Mouse (Mus musculus): Measurements from ENCODE around the gene Als2cr12. TPM values are rescaled to one million over a fixed set of nuclear protein-coding genes. Genes with fewer than 3 reads are reported as not detected.
"Not testable (repeated sequence)": the region's sequence is repeated elsewhere in the genome, so short reads cannot be mapped to it uniquely, and the experiment has no call there.

The Als2cr12 gene
- not detected in 2 replicates for polyA plus RNA-seq (2014; fragmentation: Nextera tagmentation; extraction: Ambion mirVana)

GRCm38 (mm10) chr1:58695810-58696209 is at the start of gene Als2cr12:
Als2cr12 (minus strand) TSS chr1:58695989.
- WGBS, result 93% methylated on average over 4 of the region's 4 CpGs
- H3K36me3 ChIP-seq (ENCODE audit: control insufficient read depth, insufficient read depth, low read length); H3K9ac ChIP-seq (ENCODE audit: low read length); H3K9me3 ChIP-seq (ENCODE audit: control insufficient read depth, low read length); DNase-seq (ENCODE audit: low spot score); H3K27ac ChIP-seq (replicated peaks; ENCODE audit: low read depth, low read length); H3K4me3 ChIP-seq (ENCODE audit: low read depth, low read length); ATAC-seq (ENCODE audit: insufficient number of reproducible peaks, low FRiP score, low TSS enrichment, low read depth); H3K27me3 ChIP-seq (ENCODE audit: control insufficient read depth, insufficient read depth, low read length); H3K4me1 ChIP-seq (ENCODE audit: control insufficient read depth, insufficient read depth, low read length); H3K4me2 ChIP-seq (ENCODE audit: low read depth, severe bottlenecking): not testable (repeated sequence)

GRCm38 (mm10) chr1:58744645-58745044 is 48.9 kb upstream of the Als2cr12 start:
- Histone ChIP-seq H3K36me3 (ENCODE audit: control insufficient read depth, insufficient read depth, low read length) (peaks cover 13% of the 10 kb centered on the region; the same call in 1 of the 2 replicates), H3K4me1 (ENCODE audit: control insufficient read depth, insufficient read depth, low read length) (no peaks in the 10 kb centered on the region), H3K27me3 (ENCODE audit: control insufficient read depth, insufficient read depth, low read length) (no peaks in the 10 kb centered on the region), H3K4me3 (ENCODE audit: low read depth, low read length) (no peak overlapping the region), H3K27ac (replicated peaks; ENCODE audit: low read depth, low read length) (no peak overlapping the region), H3K9ac (ENCODE audit: low read length) (no peak overlapping the region), H3K9me3 (ENCODE audit: control insufficient read depth, low read length) (no peaks in the 10 kb centered on the region), H3K4me2 (ENCODE audit: low read depth, severe bottlenecking) (no peak overlapping the region)
- no peak for ATAC-seq (ENCODE audit: insufficient number of reproducible peaks, low FRiP score, low TSS enrichment, low read depth)
- no peak for DNase-seq (ENCODE audit: low spot score)
- WGBS, result 88% methylated on average over 7 of the region's 7 CpGs

DNA sequence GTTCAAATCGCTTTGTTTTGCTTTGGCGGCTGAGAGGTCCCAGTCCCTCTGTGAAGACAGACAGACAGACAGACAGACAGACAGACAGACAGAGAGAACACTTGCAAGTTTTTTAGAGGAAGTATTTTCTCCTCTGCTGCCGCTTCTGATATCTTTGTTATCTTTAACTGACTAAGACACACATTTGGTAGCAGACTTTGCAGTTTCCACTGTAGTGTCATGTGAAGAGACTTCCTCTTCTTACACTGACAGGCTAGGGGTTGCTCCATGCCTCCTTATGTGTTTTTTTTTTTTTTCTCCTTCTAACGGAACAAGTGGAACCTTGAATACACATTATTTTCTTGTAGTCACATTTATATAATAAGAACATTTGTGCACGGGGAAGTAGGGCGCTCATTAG is 47.5 kb upstream of the Als2cr12 start:
- Histone ChIP-seq H3K27me3 (ENCODE audit: control insufficient read depth, insufficient read depth, low read length) (no peaks in the 10 kb centered on the region), H3K4me1 (ENCODE audit: control insufficient read depth, insufficient read depth, low read length) (no peaks in the 10 kb centered on the region), H3K9me3 (ENCODE audit: control insufficient read depth, low read length) (no peaks in the 10 kb centered on the region), H3K4me2 (ENCODE audit: low read depth, severe bottlenecking) (no peak overlapping the region), H3K27ac (replicated peaks; ENCODE audit: low read depth, low read length) (no peak overlapping the region), H3K9ac (ENCODE audit: low read length) (no peak overlapping the region), H3K4me3 (ENCODE audit: low read depth, low read length) (no peak overlapping the region), H3K36me3 (ENCODE audit: control insufficient read depth, insufficient read depth, low read length) (peaks cover 11% of the 10 kb centered on the region; the same call in 1 of the 2 replicates)
- DNase-seq (ENCODE audit: low spot score), result no peak
- ATAC-seq (ENCODE audit: insufficient number of reproducible peaks, low FRiP score, low TSS enrichment, low read depth), result no peak
- 94% methylated on average over 6 of the region's 6 CpGs for WGBS

DNA sequence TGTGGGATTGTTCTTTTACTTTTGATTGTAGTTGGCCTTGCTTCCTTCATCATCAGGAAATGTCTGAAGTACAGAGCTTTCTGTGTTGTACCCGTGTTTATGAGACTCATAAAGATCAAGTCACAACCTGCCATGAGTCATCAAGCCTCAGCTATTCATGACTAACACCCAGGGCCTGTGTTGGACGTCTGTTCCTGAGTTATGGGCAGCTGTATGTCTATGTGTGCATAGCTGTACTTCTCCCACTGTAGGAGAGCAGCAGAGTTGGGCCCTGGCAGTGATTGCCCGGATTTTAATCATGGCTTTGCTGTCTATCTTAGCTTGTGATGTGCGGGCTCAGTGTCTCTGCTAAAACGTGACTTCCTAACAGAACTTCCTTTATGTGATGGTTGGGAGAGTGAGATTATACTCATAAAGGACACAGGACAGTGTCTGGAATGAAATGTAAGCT is 46.8 kb upstream of the Als2cr12 start:
- WGBS, result 70% methylated on average over 5 of the region's 5 CpGs
- H3K27ac ChIP-seq (replicated peaks; ENCODE audit: low read depth, low read length), result no peak overlapping the region
- no peak overlapping the region for H3K4me3 ChIP-seq (ENCODE audit: low read depth, low read length)
- no peak overlapping the region for H3K4me2 ChIP-seq (ENCODE audit: low read depth, severe bottlenecking)
- no peak overlapping the region for H3K9ac ChIP-seq (ENCODE audit: low read length)
- H3K27me3 ChIP-seq (ENCODE audit: control insufficient read depth, insufficient read depth, low read length), result no peaks in the 10 kb centered on the region
- DNase-seq (ENCODE audit: low spot score), result no peak
- ATAC-seq (ENCODE audit: insufficient number of reproducible peaks, low FRiP score, low TSS enrichment, low read depth), result no peak
- peaks cover 11% of the 10 kb centered on the region; the same call in 1 of the 2 replicates for H3K36me3 ChIP-seq (ENCODE audit: control insufficient read depth, insufficient read depth, low read length)
- no peaks in the 10 kb centered on the region for H3K9me3 ChIP-seq (ENCODE audit: control insufficient read depth, low read length)
- no peaks in the 10 kb centered on the region for H3K4me1 ChIP-seq (ENCODE audit: control insufficient read depth, insufficient read depth, low read length)

DNA sequence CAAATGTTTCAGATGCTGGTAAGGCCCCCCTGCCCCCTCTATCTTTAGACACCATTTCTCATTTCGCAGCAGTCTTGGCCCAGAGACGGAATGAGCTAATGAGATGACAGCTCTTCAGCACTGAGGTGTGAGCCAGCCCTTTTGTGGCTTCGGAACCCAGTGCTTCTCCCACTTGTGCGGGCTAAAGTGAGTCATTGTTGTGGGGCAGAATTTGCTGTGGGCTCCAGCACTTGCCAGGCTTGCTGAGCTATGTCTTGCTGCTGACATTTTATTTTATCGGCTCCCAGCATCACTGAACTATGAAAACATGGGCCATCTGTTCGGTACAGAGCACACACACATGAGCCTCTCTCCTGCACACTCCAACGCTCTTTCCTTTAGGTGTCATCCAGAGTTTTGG is 43.7 kb upstream of the Als2cr12 start:
- no peak for ATAC-seq (ENCODE audit: insufficient number of reproducible peaks, low FRiP score, low TSS enrichment, low read depth)
- WGBS, result 97% methylated on average over 7 of the region's 7 CpGs
- Histone ChIP-seq H3K9ac (ENCODE audit: low read length) (no peak overlapping the region), H3K27me3 (ENCODE audit: control insufficient read depth, insufficient read depth, low read length) (no peaks in the 10 kb centered on the region), H3K27ac (replicated peaks; ENCODE audit: low read depth, low read length) (no peak overlapping the region), H3K4me1 (ENCODE audit: control insufficient read depth, insufficient read depth, low read length) (no peaks in the 10 kb centered on the region), H3K36me3 (ENCODE audit: control insufficient read depth, insufficient read depth, low read length) (peaks cover 12% of the 10 kb centered on the region; the same call in 1 of the 2 replicates), H3K4me2 (ENCODE audit: low read depth, severe bottlenecking) (no peak overlapping the region), H3K9me3 (ENCODE audit: control insufficient read depth, low read length) (no peaks in the 10 kb centered on the region), H3K4me3 (ENCODE audit: low read depth, low read length) (no peak overlapping the region)
- no peak for DNase-seq (ENCODE audit: low spot score)

DNA sequence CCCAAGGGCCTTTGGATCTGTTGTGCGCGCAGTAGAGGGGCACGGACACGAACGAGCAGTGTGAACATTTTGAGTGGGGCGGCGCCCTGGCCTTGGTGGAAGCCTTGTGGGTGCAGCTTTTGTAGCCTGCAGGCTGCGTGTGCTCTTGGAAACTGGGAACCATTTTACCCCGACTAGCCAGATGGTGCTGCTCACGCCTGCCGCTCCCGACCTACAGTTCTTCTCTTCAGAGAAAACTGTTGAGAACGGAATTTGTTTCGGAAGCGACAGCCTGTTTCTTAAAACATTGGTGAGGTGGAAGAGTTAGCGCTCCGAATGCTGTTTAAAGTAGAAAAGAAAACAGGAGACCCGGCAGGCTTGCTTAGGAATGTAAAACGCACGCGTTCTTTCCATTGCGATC is 41.2 kb upstream of the Als2cr12 start:
- Histone ChIP-seq H3K9me3 (ENCODE audit: control insufficient read depth, low read length) (no peaks in the 10 kb centered on the region), H3K27ac (replicated peaks; ENCODE audit: low read depth, low read length) (no peak overlapping the region), H3K4me2 (ENCODE audit: low read depth, severe bottlenecking) (no peak overlapping the region), H3K9ac (ENCODE audit: low read length) (no peak overlapping the region), H3K27me3 (ENCODE audit: control insufficient read depth, insufficient read depth, low read length) (no peaks in the 10 kb centered on the region), H3K4me3 (ENCODE audit: low read depth, low read length) (no peak overlapping the region), H3K4me1 (ENCODE audit: control insufficient read depth, insufficient read depth, low read length) (no peaks in the 10 kb centered on the region), H3K36me3 (ENCODE audit: control insufficient read depth, insufficient read depth, low read length) (peaks cover 12% of the 10 kb centered on the region; the same call in 1 of the 2 replicates)
- WGBS, result 95% methylated on average over 22 of the region's 22 CpGs
- DNase-seq (ENCODE audit: low spot score), result no peak
- ATAC-seq (ENCODE audit: insufficient number of reproducible peaks, low FRiP score, low TSS enrichment, low read depth), result no peak

- Histone ChIP-seq H3K9me3 (ENCODE audit: control insufficient read depth, low read length) (no peaks in the 10 kb centered on the region), H3K4me2 (ENCODE audit: low read depth, severe bottlenecking) (no peak overlapping the region), H3K9ac (ENCODE audit: low read length) (no peak overlapping the region), H3K36me3 (ENCODE audit: control insufficient read depth, insufficient read depth, low read length) (peaks cover 11% of the 10 kb centered on the region; the same call in 1 of the 2 replicates), H3K4me1 (ENCODE audit: control insufficient read depth, insufficient read depth, low read length) (no peaks in the 10 kb centered on the region), H3K4me3 (ENCODE audit: low read depth, low read length) (no peak overlapping the region), H3K27ac (replicated peaks; ENCODE audit: low read depth, low read length) (no peak overlapping the region), H3K27me3 (ENCODE audit: control insufficient read depth, insufficient read depth, low read length) (no peaks in the 10 kb centered on the region)
- ATAC-seq (ENCODE audit: insufficient number of reproducible peaks, low FRiP score, low TSS enrichment, low read depth) (no peak), DNase-seq (ENCODE audit: low spot score) (no peak)
- WGBS, result 88% methylated on average over 7 of the region's 7 CpGs
Measured at GRCm38 (mm10) chr1:58735962-58736361, 40.2 kb upstream of the Als2cr12 start.

DNA sequence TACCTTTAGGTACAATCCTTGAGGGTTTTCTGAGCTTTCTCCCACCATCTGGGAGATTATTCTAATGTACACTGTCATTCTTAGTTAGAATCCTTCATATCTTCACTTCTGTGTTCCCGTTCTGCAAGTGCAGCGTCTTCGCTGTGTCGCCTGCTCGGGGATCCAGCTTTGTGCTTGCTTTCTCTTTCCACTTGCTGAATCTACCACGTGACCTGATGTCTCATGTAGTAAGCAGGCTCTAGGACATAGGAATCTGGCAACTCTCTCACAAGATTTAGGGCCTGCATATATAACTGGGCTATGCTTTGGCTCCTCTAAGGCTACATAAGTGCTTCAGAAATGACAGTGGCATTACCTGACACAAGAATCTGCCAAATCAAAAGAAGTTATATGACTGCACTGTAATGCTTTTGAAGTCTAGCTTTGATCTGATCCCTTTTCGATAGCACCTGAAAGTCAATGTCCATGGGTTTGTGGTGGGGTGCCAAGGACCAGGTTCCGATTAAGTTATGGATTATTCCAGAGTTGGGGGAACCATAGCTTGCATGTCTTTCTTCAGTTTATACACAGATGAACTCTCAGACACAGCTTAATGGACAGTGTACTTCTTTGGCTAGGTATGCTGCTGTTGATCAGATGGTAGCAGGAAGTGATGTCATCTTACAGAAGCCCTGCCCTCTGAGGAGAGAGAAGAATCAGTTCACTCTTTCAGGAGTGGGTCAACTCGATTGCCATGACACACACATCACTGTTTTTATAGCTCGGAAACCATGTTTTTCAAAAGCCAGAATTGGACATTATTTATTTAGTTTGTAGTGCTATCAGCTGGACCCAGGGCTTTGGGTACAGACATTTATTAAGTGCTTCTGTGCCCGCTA is 38.5 kb upstream of the Als2cr12 start:
- Histone ChIP-seq H3K9me3 (ENCODE audit: control insufficient read depth, low read length) (no peaks in the 10 kb centered on the region), H3K4me3 (ENCODE audit: low read depth, low read length) (no peak overlapping the region), H3K9ac (ENCODE audit: low read length) (no peak overlapping the region), H3K27ac (replicated peaks; ENCODE audit: low read depth, low read length) (no peak overlapping the region), H3K27me3 (ENCODE audit: control insufficient read depth, insufficient read depth, low read length) (no peaks in the 10 kb centered on the region), H3K4me1 (ENCODE audit: control insufficient read depth, insufficient read depth, low read length) (no peaks in the 10 kb centered on the region), H3K36me3 (ENCODE audit: control insufficient read depth, insufficient read depth, low read length) (peaks cover 9% of the 10 kb centered on the region; the same call in 1 of the 2 replicates), H3K4me2 (ENCODE audit: low read depth, severe bottlenecking) (no peak overlapping the region)
- DNase-seq (ENCODE audit: low spot score), result no peak
- WGBS, result 94% methylated on average over 11 of the region's 11 CpGs
- ATAC-seq (ENCODE audit: insufficient number of reproducible peaks, low FRiP score, low TSS enrichment, low read depth), result no peak

All from limb, embryonic 11.5 days (tissue).